Mouse (Mus musculus) cerebellum, postnatal 4 days (tissue): ENCODE measurements at regions not wholly inside any gene's neighbourhood (a gene's known extent, or its start where the extent isn't known, plus 50 kb on each side); places are given as distances from the start of the nearest gene placed in this dataset.
A peak's percentile ranks its signal among the peaks of the same experiment; 100 is the strongest.

Experiments
- DNase-seq, 2 experiments: peaks; one replicate each; pipeline ENCODE4 v3.0.0; 2022; ENCODE audit warnings: low spot score in 2 of 2, mixed read lengths in 1 of 2

- DNase-seq, result no peak
These were observed 96.2 kb downstream of the Hes1 start for GRCm38 (mm10) chr16:30160399-30160798.

- DNase-seq, result no peak
These were observed 99.1 kb downstream of the Hes1 start for GRCm38 (mm10) chr16:30163303-30163702.

GRCm38 (mm10) chr16:30165667-30166180, 101.5 kb downstream of the Hes1 start:
- no peak for DNase-seq

GRCm38 (mm10) chr16:30171381-30172079, 95.8 kb downstream of the Cpn2 start:
- DNase-seq, result peak in 1 of 2 experiments; percentile 76

GRCm38 (mm10) chr16:30172136-30172731, 95.1 kb downstream of the Cpn2 start:
- no peak for DNase-seq

GRCm38 (mm10) chr16:30172798-30173202, 94.5 kb downstream of the Cpn2 start:
- peak in 1 of 2 experiments; percentile 50 for DNase-seq

- no peak for DNase-seq
These were observed 93.1 kb downstream of the Cpn2 start for GRCm38 (mm10) chr16:30173953-30174874.

GRCm38 (mm10) chr16:30176306-30176705, 91.0 kb downstream of the Cpn2 start:
- no peak for DNase-seq

GRCm38 (mm10) chr16:30177769-30178168, 89.5 kb downstream of the Cpn2 start:
- no peak for DNase-seq

GRCm38 (mm10) chr16:30178596-30178995, 88.7 kb downstream of the Cpn2 start:
- no peak for DNase-seq

- DNase-seq, result no peak
These were observed 87.8 kb downstream of the Cpn2 start for GRCm38 (mm10) chr16:30179504-30179976.

GRCm38 (mm10) chr16:30181116-30181515, 86.2 kb downstream of the Cpn2 start:
- no peak for DNase-seq

GRCm38 (mm10) chr16:30184591-30185265, 82.6 kb downstream of the Cpn2 start:
- DNase-seq, result peak in 1 of 2 experiments; percentile 47

- DNase-seq, result no peak
These were observed 81.6 kb downstream of the Cpn2 start for GRCm38 (mm10) chr16:30185707-30186106.

GRCm38 (mm10) chr16:30186201-30186700, 81.0 kb downstream of the Cpn2 start:
- DNase-seq, result no peak

GRCm38 (mm10) chr16:30186701-30187270, 80.5 kb downstream of the Cpn2 start:
- DNase-seq, result no peak

- DNase-seq, result no peak
These were observed 79.9 kb downstream of the Cpn2 start for GRCm38 (mm10) chr16:30187400-30187799.

GRCm38 (mm10) chr16:30187907-30188414, 79.3 kb downstream of the Cpn2 start:
- peak; percentile 79 to 90 for DNase-seq

GRCm38 (mm10) chr16:30188769-30189430, 78.4 kb downstream of the Cpn2 start:
- DNase-seq, result peak in 1 of 2 experiments; percentile 71

GRCm38 (mm10) chr16:30190351-30190750, 76.9 kb downstream of the Cpn2 start:
- DNase-seq, result no peak
